Mouse (Mus musculus) lung, adult 2 months (tissue): Measurements from ENCODE around the gene Fkbp5.

Source experiments
- CTCF ChIP-seq: fragments of 200-500 bp; IDR thresholded peaks from 2 replicates; pipeline ENCODE4 v1.5.1; 2011; ENCODE audit warnings: mild to moderate bottlenecking, low read length, control low read depth; ENCODE audit not compliant: insufficient read depth
- POLR2A ChIP-seq: fragments of 200-500 bp; IDR thresholded peaks from 2 replicates; pipeline ENCODE4 v1.6.1; 2011; ENCODE audit warnings: low read depth, mild to moderate bottlenecking, control low read depth, low read length, borderline replicate concordance; ENCODE audit errors: extremely low read depth

DNA sequence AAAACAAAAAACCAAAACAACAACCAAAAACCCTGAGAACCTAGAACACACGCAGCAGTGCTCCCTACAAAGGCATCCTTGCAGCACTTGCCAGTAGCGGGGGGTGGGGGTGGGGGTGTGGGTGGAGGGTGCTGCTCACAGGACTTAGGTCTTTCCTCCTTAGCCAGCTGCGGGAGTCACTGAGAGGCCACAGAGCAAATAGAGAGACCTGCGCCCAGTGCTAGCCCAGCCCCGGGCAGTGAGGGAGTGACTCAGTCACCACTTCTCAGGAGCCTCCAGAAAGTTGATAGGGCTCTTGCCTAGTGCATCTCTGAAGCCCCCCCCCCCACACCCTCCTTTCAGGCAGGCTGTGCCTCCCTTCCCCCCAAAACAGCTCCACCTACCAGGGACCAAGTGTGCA is 148.3 kb downstream of the Fkbp5 start:
- TF ChIP-seq CTCF (no peak), POLR2A (no peak)
